8 mouse cellular contexts compared by ENCODE assay signal in the genomic region with DNA sequence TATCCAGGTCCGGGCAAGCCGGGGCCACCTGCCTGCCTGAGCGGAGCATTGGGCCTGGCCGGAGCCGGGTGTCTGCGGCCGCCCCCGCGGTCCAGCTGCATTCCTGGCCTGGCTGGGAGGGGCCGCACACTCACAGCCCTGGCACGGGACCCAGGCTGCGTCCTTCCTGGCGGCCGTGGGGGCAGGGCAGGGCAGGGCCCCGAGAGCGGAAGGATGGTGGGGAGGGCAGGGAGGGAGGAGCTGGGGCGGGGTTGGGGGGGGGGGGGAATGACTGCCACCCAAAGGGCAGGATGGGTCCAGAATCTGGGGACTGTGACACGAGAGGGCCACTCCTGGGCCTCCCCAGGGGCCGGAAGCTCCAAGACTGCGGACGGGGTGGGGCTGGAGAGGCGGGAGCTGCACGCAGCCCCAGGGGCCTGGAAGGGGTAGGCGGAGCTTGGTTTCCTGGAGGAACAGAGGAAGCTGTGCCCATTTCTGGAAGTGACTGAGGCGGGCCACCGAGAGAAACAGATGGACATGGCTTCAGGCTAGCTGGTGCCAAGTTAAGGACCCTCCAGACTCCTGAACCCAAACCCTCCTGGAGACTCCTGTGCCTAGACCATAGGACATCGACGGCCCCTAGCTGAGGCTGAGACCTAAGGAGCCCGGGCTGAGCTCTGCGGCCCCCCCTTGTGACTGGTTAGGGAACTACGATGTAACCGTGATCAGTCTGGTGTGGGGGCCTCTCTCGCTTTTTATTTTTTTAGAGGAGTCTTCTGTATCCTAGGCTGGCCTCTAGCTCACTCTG. TPM values are rescaled to one million over a fixed set of nuclear protein-coding genes. Genes with fewer than 3 reads are reported as not detected.
A peak's percentile ranks its signal among the peaks of the same experiment; 100 is the strongest.
DNase-seq lines count a peak whose midpoint lies in the region; ATAC-seq and TF ChIP-seq lines count a peak whose summit lies in the region.

No protein-coding gene starts in this region.

- WGBS in bone marrow, adult 2 months, result under 1% methylated on average over 33 of the region's 33 CpGs
- 3% methylated on average over 32 of the region's 33 CpGs for WGBS in embryonic facial prominence, embryonic 15.5 days
- WGBS in limb, embryonic 14.5 days, result 2% methylated on average over 26 of the region's 33 CpGs
- 2% methylated on average over 31 of the region's 33 CpGs for WGBS in midbrain, embryonic 16.5 days

- peak; percentile 33; the same call in 1 of the 2 replicates for TF ChIP-seq POLR2A in bone marrow, adult 2 months (IDR thresholded peaks at IDR 0.05; ENCODE audit: borderline replicate concordance, control insufficient read depth, low read depth, low read length)
- TF ChIP-seq POLR2A in limb, embryonic 14.5 days (IDR thresholded peaks at IDR 0.05; ENCODE audit: borderline replicate concordance, extremely low read depth, insufficient read depth, insufficient read length), result no peak

- peaks cover 10% of the 10 kb centered on the region; the same call in 1 of the 2 replicates for H3K36me3 ChIP-seq in embryonic facial prominence, embryonic 15.5 days
- peaks cover 11% of the 10 kb centered on the region for H3K36me3 ChIP-seq in limb, embryonic 14.5 days (ENCODE audit: control insufficient read depth, insufficient read depth, low read length)
- no peaks in the 10 kb centered on the region for H3K36me3 ChIP-seq in midbrain, embryonic 16.5 days (ENCODE audit: control insufficient read depth, insufficient read depth, low read length)

- no peaks in the 10 kb centered on the region for H3K9me3 ChIP-seq in embryonic facial prominence, embryonic 15.5 days (replicated peaks)
- H3K9me3 ChIP-seq in limb, embryonic 14.5 days (ENCODE audit: control insufficient read depth, low read length), result no peaks in the 10 kb centered on the region
- no peaks in the 10 kb centered on the region for H3K9me3 ChIP-seq in midbrain, embryonic 16.5 days (replicated peaks; ENCODE audit: control insufficient read depth, low read length, poor library complexity, severe bottlenecking)

- ATAC-seq in embryonic facial prominence, embryonic 15.5 days (ENCODE audit: insufficient number of reproducible peaks, low FRiP score, low TSS enrichment, low read depth), result peak; percentile 66
- peak; percentile 42 for ATAC-seq in limb, embryonic 14.5 days (ENCODE audit: low FRiP score, low read depth)
- ATAC-seq in midbrain, embryonic 16.5 days, result no peak

- H3K4me1 ChIP-seq in bone marrow, adult 2 months (ENCODE audit: control insufficient read depth, insufficient read depth, low read length), result peaks cover 3% of the 10 kb centered on the region
- H3K4me1 ChIP-seq in embryonic facial prominence, embryonic 15.5 days, result peaks cover 39% of the 10 kb centered on the region
- peaks cover 22% of the 10 kb centered on the region for H3K4me1 ChIP-seq in limb, embryonic 14.5 days (ENCODE audit: control insufficient read depth, insufficient read depth, low read length)
- H3K4me1 ChIP-seq in midbrain, embryonic 16.5 days (ENCODE audit: control insufficient read depth, insufficient read depth, low read length), result peaks cover 5% of the 10 kb centered on the region

- DNase-seq in 416B (ENCODE audit: low read depth), result peak; percentile 98
- DNase-seq in heart, adult 8-10 months (ENCODE audit: low spot score), result peak; percentile 94
- peak; percentile 96 for DNase-seq in kidney, adult 9 months
- DNase-seq in limb, embryonic 14.5 days (ENCODE audit: low spot score), result peak; percentile 81
- DNase-seq in spleen, postnatal 14 days (ENCODE audit: low spot score in 2 of 2), result peak; percentile 83 to 88

- H3K4me2 ChIP-seq in embryonic facial prominence, embryonic 15.5 days (replicated peaks), result peak overlapping the region; percentile 50
- peak overlapping the region; percentile 57 for H3K4me2 ChIP-seq in limb, embryonic 14.5 days (replicated peaks; ENCODE audit: low read depth, low read length, severe bottlenecking)
- peak overlapping the region; percentile 44 for H3K4me2 ChIP-seq in midbrain, embryonic 16.5 days (ENCODE audit: low read length)

- peak; percentile 61 for TF ChIP-seq CTCF in bone marrow, adult 2 months (IDR thresholded peaks at IDR 0.05; ENCODE audit: control insufficient read depth, insufficient read depth, low read length)

- no peaks in the 10 kb centered on the region for H3K27me3 ChIP-seq in embryonic facial prominence, embryonic 15.5 days
- no peaks in the 10 kb centered on the region for H3K27me3 ChIP-seq in limb, embryonic 14.5 days (ENCODE audit: control insufficient read depth, insufficient read depth, low read length)
- H3K27me3 ChIP-seq in midbrain, embryonic 16.5 days (ENCODE audit: control insufficient read depth, insufficient read depth, low read depth, low read length), result no peaks in the 10 kb centered on the region

- H3K9ac ChIP-seq in embryonic facial prominence, embryonic 15.5 days, result 0 out of 2 replicates have a peak overlapping the region, but pooled peaks have one; percentile 13
- peak overlapping the region; percentile 51; the same call in 1 of the 2 replicates for H3K9ac ChIP-seq in limb, embryonic 14.5 days (ENCODE audit: low read depth, low read length, severe bottlenecking)
- peak overlapping the region; percentile 54 for H3K9ac ChIP-seq in midbrain, embryonic 16.5 days (ENCODE audit: low read depth, low read length)

- H3K27ac ChIP-seq in bone marrow, adult 2 months (ENCODE audit: control insufficient read depth, insufficient read depth, low read depth, low read length, poor library complexity), result peak overlapping the region; percentile 96
- H3K27ac ChIP-seq in embryonic facial prominence, embryonic 15.5 days (replicated peaks), result peak overlapping the region; percentile 92
- H3K27ac ChIP-seq in limb, embryonic 14.5 days (replicated peaks; ENCODE audit: low read depth, low read length), result peak overlapping the region; percentile 85
- 0 out of 2 replicates have a peak overlapping the region, but pooled peaks have one; percentile 23 for H3K27ac ChIP-seq in midbrain, embryonic 16.5 days (ENCODE audit: low read length)

- peak overlapping the region; percentile 56 for H3K4me3 ChIP-seq in bone marrow, adult 2 months (replicated peaks; ENCODE audit: control insufficient read depth, low read depth, low read length)
- peak overlapping the region; percentile 36 for H3K4me3 ChIP-seq in embryonic facial prominence, embryonic 15.5 days (replicated peaks)
- peak overlapping the region; percentile 36 for H3K4me3 ChIP-seq in limb, embryonic 14.5 days (replicated peaks; ENCODE audit: low read length)
- H3K4me3 ChIP-seq in midbrain, embryonic 16.5 days (ENCODE audit: low read depth, low read length), result peak overlapping the region; percentile 20

RNA-seq across cellular contexts. Expression of a gene that starts 4.0 kb away (rescaled TPM):
- polyA plus RNA-seq in bone marrow, adult 2 months (2011; ENCODE audit: insufficient read depth, insufficient read length, low replicate concordance, missing spikeins), result 20.9 and 33.8 TPM in 2 replicates
- polyA plus RNA-seq in embryonic facial prominence, embryonic 15.5 days (2015; fragmentation: Nextera tagmentation; extraction: Ambion mirVana), result 41.7 and 51.6 TPM in 2 replicates
- total RNA-seq in heart, adult 8-10 months (2022), result 10 to 100 TPM in 3 of 4 experiments, 1 to 10 TPM in 1; 8.4 to 11.5 (median 10.2) TPM
- polyA plus RNA-seq in limb, embryonic 14.5 days (2012; rRNA removed), result 23.3 and 28.0 TPM in 2 replicates
- 34.2 and 39.4 TPM in 2 replicates for polyA plus RNA-seq in limb, embryonic 14.5 days (2014; fragmentation: Nextera tagmentation; extraction: Ambion mirVana)
- 7.0 and 9.2 TPM in 2 replicates for polyA plus RNA-seq in midbrain, embryonic 16.5 days (2015; fragmentation: Nextera tagmentation; extraction: Ambion mirVana)

RNA-seq across cellular contexts. Expression of a gene that starts 8.4 kb away (rescaled TPM):
- polyA plus RNA-seq in bone marrow, adult 2 months (2011; ENCODE audit: insufficient read depth, insufficient read length, low replicate concordance, missing spikeins), result 0.79 and 3.4 TPM in 2 replicates
- polyA plus RNA-seq in embryonic facial prominence, embryonic 15.5 days (2015; fragmentation: Nextera tagmentation; extraction: Ambion mirVana), result 5.1 and 6.7 TPM in 2 replicates
- 1 to 10 TPM in 1 of 4 experiments, under 1 TPM in 3; 0.75 to 1.0 (median 0.80) TPM for total RNA-seq in heart, adult 8-10 months (2022)
- 6.3 and 6.6 TPM in 2 replicates for polyA plus RNA-seq in limb, embryonic 14.5 days (2012; rRNA removed)
- 2.1 and 2.5 TPM in 2 replicates for polyA plus RNA-seq in limb, embryonic 14.5 days (2014; fragmentation: Nextera tagmentation; extraction: Ambion mirVana)
- polyA plus RNA-seq in midbrain, embryonic 16.5 days (2015; fragmentation: Nextera tagmentation; extraction: Ambion mirVana), result 1.5 TPM in 2 replicates

RNA-seq across cellular contexts. Expression of a gene that starts 17.2 kb away (rescaled TPM):
- polyA plus RNA-seq in bone marrow, adult 2 months (2011; ENCODE audit: insufficient read depth, insufficient read length, low replicate concordance, missing spikeins), result 34.3 and 61.0 TPM in 2 replicates
- polyA plus RNA-seq in embryonic facial prominence, embryonic 15.5 days (2015; fragmentation: Nextera tagmentation; extraction: Ambion mirVana), result 36.4 and 39.2 TPM in 2 replicates
- total RNA-seq in heart, adult 8-10 months (2022), result 1 to 10 TPM; 4.8 to 5.7 (median 5.6) TPM
- polyA plus RNA-seq in limb, embryonic 14.5 days (2012; rRNA removed), result 31.3 and 32.1 TPM in 2 replicates
- polyA plus RNA-seq in limb, embryonic 14.5 days (2014; fragmentation: Nextera tagmentation; extraction: Ambion mirVana), result 31.5 and 32.4 TPM in 2 replicates
- polyA plus RNA-seq in midbrain, embryonic 16.5 days (2015; fragmentation: Nextera tagmentation; extraction: Ambion mirVana), result 7.1 and 8.4 TPM in 2 replicates

RNA-seq across cellular contexts. Expression of a gene that starts 32.3 kb away (rescaled TPM):
- 0.45 and 0.77 TPM in 2 replicates for polyA plus RNA-seq in bone marrow, adult 2 months (2011; ENCODE audit: insufficient read depth, insufficient read length, low replicate concordance, missing spikeins)
- polyA plus RNA-seq in embryonic facial prominence, embryonic 15.5 days (2015; fragmentation: Nextera tagmentation; extraction: Ambion mirVana), result 0.77 and 1.1 TPM in 2 replicates
- total RNA-seq in heart, adult 8-10 months (2022), result under 1 TPM in 3 of 4 experiments, not detected in 1; 0.14 to 0.16 (median 0.14) TPM
- 4.3 and 5.4 TPM in 2 replicates for polyA plus RNA-seq in limb, embryonic 14.5 days (2012; rRNA removed)
- polyA plus RNA-seq in limb, embryonic 14.5 days (2014; fragmentation: Nextera tagmentation; extraction: Ambion mirVana), result 0.95 and 1.2 TPM in 2 replicates
- polyA plus RNA-seq in midbrain, embryonic 16.5 days (2015; fragmentation: Nextera tagmentation; extraction: Ambion mirVana), result 0.86 and 0.88 TPM in 2 replicates

RNA-seq across cellular contexts. Expression of a gene that starts 43.0 kb away (rescaled TPM):
- polyA plus RNA-seq in bone marrow, adult 2 months (2011; ENCODE audit: insufficient read depth, insufficient read length, low replicate concordance, missing spikeins), result 323 and 400 TPM in 2 replicates
- 73.0 and 73.5 TPM in 2 replicates for polyA plus RNA-seq in embryonic facial prominence, embryonic 15.5 days (2015; fragmentation: Nextera tagmentation; extraction: Ambion mirVana)
- 10 to 100 TPM; 27.7 to 29.2 (median 29.0) TPM for total RNA-seq in heart, adult 8-10 months (2022)
- 44.8 and 49.5 TPM in 2 replicates for polyA plus RNA-seq in limb, embryonic 14.5 days (2012; rRNA removed)
- polyA plus RNA-seq in limb, embryonic 14.5 days (2014; fragmentation: Nextera tagmentation; extraction: Ambion mirVana), result 60.8 and 61.2 TPM in 2 replicates
- polyA plus RNA-seq in midbrain, embryonic 16.5 days (2015; fragmentation: Nextera tagmentation; extraction: Ambion mirVana), result 13.2 and 15.1 TPM in 2 replicates

Comparison
In these comparisons a context has a peak if more than half of its experiments do, and no peak if none do; other contexts are left out.
1. H3K27ac ChIP-seq: peak in every context shown above with its lines; median percentile 96 in bone marrow, adult 2 months; 92 in embryonic facial prominence, embryonic 15.5 days; 85 in limb, embryonic 14.5 days; 23 in midbrain, embryonic 16.5 days.